Mouse (Mus musculus) cerebellum, adult 2 months (tissue): ENCODE data around the gene Zfp109.

Experiments used
- CTCF ChIP-seq: fragments of 200-500 bp; IDR thresholded peaks from 2 replicates; pipeline ENCODE4 v1.5.1; 2011; ENCODE audit warnings: low read depth, mild to moderate bottlenecking, control low read depth, low read length, moderate library complexity, borderline replicate concordance; ENCODE audit not compliant: insufficient read depth
- POLR2A ChIP-seq: fragments of 200-500 bp; IDR thresholded peaks from 2 replicates; pipeline ENCODE4 v1.6.1; 2011; ENCODE audit warnings: low read length, control low read depth, borderline replicate concordance; ENCODE audit not compliant: insufficient read depth

GRCm38 (mm10) chr7:24208282-24208886, 29.0 kb downstream of the Zfp109 start:
- TF ChIP-seq POLR2A (no peak), CTCF (no peak)
